Mouse (Mus musculus) lung, adult 2 months (tissue): Measurements from ENCODE around the gene Sf3b1.

Experiments
- CTCF ChIP-seq: fragments of 200-500 bp; IDR thresholded peaks from 2 replicates; pipeline ENCODE4 v1.5.1; 2011; ENCODE audit warnings: mild to moderate bottlenecking, low read length, control low read depth; ENCODE audit not compliant: insufficient read depth
- POLR2A ChIP-seq: fragments of 200-500 bp; IDR thresholded peaks from 2 replicates; pipeline ENCODE4 v1.6.1; 2011; ENCODE audit warnings: low read depth, mild to moderate bottlenecking, control low read depth, low read length, borderline replicate concordance; ENCODE audit errors: extremely low read depth

DNA sequence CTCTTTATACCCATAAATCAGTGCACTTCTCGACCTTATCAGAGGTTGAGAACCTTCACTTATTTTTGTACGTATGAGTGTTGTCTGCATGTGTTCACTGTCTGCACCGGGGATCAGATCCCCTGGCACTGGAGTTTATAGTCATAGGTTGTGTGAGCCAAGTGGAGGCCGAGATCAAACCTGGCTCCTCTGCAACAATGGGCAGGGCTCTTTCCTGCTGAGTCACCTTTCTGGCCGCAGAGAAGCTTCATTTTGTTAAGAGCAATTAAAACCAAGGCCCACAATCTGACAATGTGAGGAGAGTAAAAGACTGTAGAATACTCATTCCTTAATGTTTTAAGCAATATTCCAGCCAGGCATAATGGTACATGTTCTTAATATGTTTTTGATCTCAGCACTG, 33.7 kb downstream of the Sf3b1 start:
- TF ChIP-seq CTCF = no peak
- TF ChIP-seq POLR2A = no peak
